Mouse (Mus musculus) MEL (cell line): ENCODE measurements at regions not wholly inside any gene's neighbourhood (a gene's known extent, or its start where the extent isn't known, plus 50 kb on each side); places are given as distances from the start of the nearest gene placed in this dataset.
A peak's percentile ranks its signal among the peaks of the same experiment; 100 is the strongest.

ENCODE experiments used
- DNase-seq: peaks from one replicate; pipeline ENCODE4 v3.0.0; 2011; ENCODE audit warnings: low read depth, low spot score
- H3K27ac ChIP-seq: 2 replicates; pipeline ENCODE4 v1.5.1; 2012; ENCODE audit warnings: low read depth, mild to moderate bottlenecking, control low read depth, low read length, moderate library complexity; ENCODE audit not compliant: control insufficient read depth
- H3K27me3 ChIP-seq, 2 experiments: fragments of 150-350 bp in 1 of 2; sonication (generic) in 1 of 2; 2 replicates each; pipeline ENCODE4 v1.6.1; 2012; ENCODE audit warnings: low read length in 2 of 2, mild to moderate bottlenecking in 2 of 2, improper control_type of control experiment in 1 of 2, moderate library complexity in 1 of 2; ENCODE audit not compliant: insufficient read depth in 2 of 2, control insufficient read depth in 1 of 2
- H3K36me3 ChIP-seq, 2 experiments: 2 replicates each; pipeline ENCODE4 v1.6.1; 2012 to 2014; ENCODE audit warnings: low read length in 2 of 2, improper control_type of control experiment in 1 of 2, inconsistent platforms in 1 of 2, mild to moderate bottlenecking in 1 of 2; ENCODE audit not compliant: insufficient read depth in 2 of 2, control insufficient read depth in 1 of 2
- H3K4me1 ChIP-seq, 2 experiments: fragments of 150-350 bp in 1 of 2; sonication (generic) in 1 of 2; 2 replicates each; pipeline ENCODE4 v1.6.1; 2012; ENCODE audit warnings: low read length in 2 of 2, improper control_type of control experiment in 1 of 2, mild to moderate bottlenecking in 1 of 2; ENCODE audit not compliant: insufficient read depth in 2 of 2, control insufficient read depth in 1 of 2
- H3K4me3 ChIP-seq, 2 experiments: fragments of 150-350 bp in 1 of 2; sonication (generic) in 1 of 2; 2 replicates each; pipeline ENCODE4 v1.5.1; 2012; ENCODE audit warnings: low read depth in 2 of 2, low read length in 2 of 2, mild to moderate bottlenecking in 2 of 2, moderate library complexity in 2 of 2, control low read depth in 1 of 2, improper control_type of control experiment in 1 of 2; ENCODE audit not compliant: control insufficient read depth in 1 of 2, insufficient read depth in 1 of 2
- H3K79me2 ChIP-seq: 2 replicates; pipeline ENCODE4 v1.6.1; 2012; ENCODE audit warnings: mild to moderate bottlenecking, low read length, moderate library complexity; ENCODE audit not compliant: control insufficient read depth, poor library complexity, insufficient read depth
- H3K9ac ChIP-seq: 2 replicates; pipeline ENCODE4 v1.6.1; 2012; ENCODE audit warnings: low read depth, mild to moderate bottlenecking, control low read depth, low read length, moderate library complexity; ENCODE audit not compliant: control insufficient read depth, poor library complexity, severe bottlenecking
- H3K9me3 ChIP-seq: fragments of 150-350 bp; sonication (generic); replicated peaks from 2 replicates; pipeline ENCODE4 v1.6.1; 2012; ENCODE audit warnings: mild to moderate bottlenecking, low read length, improper control_type of control experiment, moderate library complexity; ENCODE audit not compliant: insufficient read depth
- BHLHE40 ChIP-seq: IDR thresholded peaks from 2 replicates; pipeline ENCODE4 v1.6.1; 2012; ENCODE audit warnings: low read depth, mild to moderate bottlenecking, inconsistent platforms, low read length, improper control_type of control experiment, borderline replicate concordance
- CHD1 ChIP-seq: IDR thresholded peaks from 2 replicates; pipeline ENCODE4 v1.6.1; 2012; ENCODE audit warnings: low read depth, mild to moderate bottlenecking, inconsistent platforms, low read length, improper control_type of control experiment
- CHD2 ChIP-seq: IDR thresholded peaks from 2 replicates; pipeline ENCODE4 v1.6.1; 2011; ENCODE audit warnings: low read length, improper control_type of control experiment
- E2F4 ChIP-seq: IDR thresholded peaks from 2 replicates; pipeline ENCODE4 v1.6.1; 2011; ENCODE audit warnings: low read depth, low read length, improper control_type of control experiment, borderline replicate concordance
- ELF1 ChIP-seq: IDR thresholded peaks from 2 replicates; pipeline ENCODE4 v1.6.1; 2014; ENCODE audit warnings: low read depth, mild to moderate bottlenecking, inconsistent platforms, low read length, improper control_type of control experiment, moderate library complexity
- EP300 ChIP-seq, 2 experiments: IDR thresholded peaks; 2 replicates each; pipeline ENCODE4 v1.6.1; 2011; ENCODE audit warnings: improper control_type of control experiment in 2 of 2, low read length in 2 of 2, low read depth in 1 of 2, mild to moderate bottlenecking in 1 of 2
- ETS1 ChIP-seq: IDR thresholded peaks from 2 replicates; pipeline ENCODE4 v1.6.1; 2012; ENCODE audit warnings: low read depth, mild to moderate bottlenecking, inconsistent platforms, low read length, improper control_type of control experiment, moderate library complexity
- GABPA ChIP-seq: IDR thresholded peaks from 2 replicates; pipeline ENCODE4 v1.6.1; 2012; ENCODE audit warnings: low read depth, mild to moderate bottlenecking, inconsistent platforms, low read length, improper control_type of control experiment, moderate library complexity
- GATA1 ChIP-seq: IDR thresholded peaks from 2 replicates; pipeline ENCODE4 v1.6.1; 2011; ENCODE audit warnings: low read depth, low read length, improper control_type of control experiment
- HCFC1 ChIP-seq: IDR thresholded peaks from 2 replicates; pipeline ENCODE4 v1.6.1; 2012; ENCODE audit warnings: low read depth, mild to moderate bottlenecking, inconsistent platforms, low read length, improper control_type of control experiment, moderate library complexity
- JUND ChIP-seq: IDR thresholded peaks from 2 replicates; pipeline ENCODE4 v1.6.1; 2011; ENCODE audit warnings: low read depth, mild to moderate bottlenecking, improper control_type of control experiment, low read length
- KAT2A ChIP-seq: conservative IDR thresholded peaks from 2 replicates; pipeline ENCODE4 v1.6.1; 2012; ENCODE audit warnings: low read depth, low read length, improper control_type of control experiment, inconsistent platforms
- MAFK ChIP-seq: IDR thresholded peaks from 2 replicates; pipeline ENCODE4 v1.6.1; 2011; ENCODE audit warnings: low read depth, mild to moderate bottlenecking, low read length, improper control_type of control experiment, borderline replicate concordance
- MAX ChIP-seq: IDR thresholded peaks from 2 replicates; pipeline ENCODE4 v1.6.1; 2011; ENCODE audit warnings: low read length, improper control_type of control experiment
- MAZ ChIP-seq: IDR thresholded peaks from 2 replicates; pipeline ENCODE4 v1.6.1; 2012; ENCODE audit warnings: low read depth, mild to moderate bottlenecking, inconsistent platforms, low read length, improper control_type of control experiment
- MEF2A ChIP-seq: IDR thresholded peaks from 2 replicates; pipeline ENCODE4 v1.6.1; 2014; ENCODE audit warnings: low read depth, mild to moderate bottlenecking, inconsistent platforms, low read length, improper control_type of control experiment; ENCODE audit not compliant: poor library complexity, insufficient replicate concordance, severe bottlenecking; ENCODE audit errors: extremely low read depth
- MXI1 ChIP-seq: IDR thresholded peaks from 2 replicates; pipeline ENCODE4 v1.6.1; 2011; ENCODE audit warnings: mild to moderate bottlenecking, low read depth, low read length, improper control_type of control experiment
- MYB ChIP-seq: IDR thresholded peaks from 2 replicates; pipeline ENCODE4 v1.6.1; 2011; ENCODE audit warnings: mild to moderate bottlenecking, low read depth, low read length, improper control_type of control experiment
- MYC ChIP-seq: IDR thresholded peaks from 2 replicates; pipeline ENCODE4 v1.6.1; 2011; ENCODE audit warnings: low read depth, mild to moderate bottlenecking, low read length, improper control_type of control experiment, moderate library complexity
- NELFE ChIP-seq: IDR thresholded peaks from 2 replicates; pipeline ENCODE4 v1.6.1; 2011; ENCODE audit warnings: low read depth, low read length, improper control_type of control experiment
- NRF1 ChIP-seq: IDR thresholded peaks from 2 replicates; pipeline ENCODE4 v1.6.1; 2014; ENCODE audit warnings: low read depth, mild to moderate bottlenecking, inconsistent platforms, low read length, improper control_type of control experiment, moderate library complexity; ENCODE audit not compliant: poor library complexity, insufficient read depth, severe bottlenecking
- POLR2A ChIP-seq, 2 experiments: IDR thresholded peaks; 2 replicates each; pipeline ENCODE4 v1.6.1; 2011 to 2012; ENCODE audit warnings: low read length in 2 of 2, mild to moderate bottlenecking in 2 of 2, control low read depth in 1 of 2, improper control_type of control experiment in 1 of 2, low read depth in 1 of 2, moderate library complexity in 1 of 2; ENCODE audit not compliant: control insufficient read depth in 1 of 2, insufficient read depth in 1 of 2, poor library complexity in 1 of 2
- POLR2AphosphoS2 ChIP-seq: IDR thresholded peaks from 2 replicates; pipeline ENCODE4 v1.6.1; 2011; ENCODE audit warnings: low read length, improper control_type of control experiment
- POLR2AphosphoS5 ChIP-seq: IDR thresholded peaks from 2 replicates; pipeline ENCODE4 v1.6.1; 2012; ENCODE audit warnings: low read depth, borderline replicate concordance, mild to moderate bottlenecking, inconsistent platforms, low read length, moderate library complexity, mixed read lengths
- RAD21 ChIP-seq: IDR thresholded peaks from 2 replicates; pipeline ENCODE4 v1.6.1; 2011; ENCODE audit warnings: mild to moderate bottlenecking, low read depth, low read length, improper control_type of control experiment
- RCOR1 ChIP-seq: IDR thresholded peaks from 2 replicates; pipeline ENCODE4 v1.6.1; 2012; ENCODE audit warnings: low read depth, mild to moderate bottlenecking, inconsistent platforms, low read length, improper control_type of control experiment
- SIN3A ChIP-seq: IDR thresholded peaks from 2 replicates; pipeline ENCODE4 v1.6.1; 2012; ENCODE audit warnings: low read length, improper control_type of control experiment, inconsistent platforms
- SMC3 ChIP-seq: IDR thresholded peaks from 2 replicates; pipeline ENCODE4 v1.6.1; 2011; ENCODE audit warnings: low read depth, low read length, improper control_type of control experiment
- TAL1 ChIP-seq: IDR thresholded peaks from 2 replicates; pipeline ENCODE4 v1.6.1; 2012; ENCODE audit warnings: mild to moderate bottlenecking, inconsistent platforms, low read length, moderate library complexity, mixed read lengths
- TBP ChIP-seq: IDR thresholded peaks from 2 replicates; pipeline ENCODE4 v1.8.0; 2011; ENCODE audit warnings: low read depth, low read length, improper control_type of control experiment
- TCF12 ChIP-seq: IDR thresholded peaks from 2 replicates; pipeline ENCODE4 v1.6.1; 2014; ENCODE audit warnings: low read depth, mild to moderate bottlenecking, inconsistent platforms, low read length, improper control_type of control experiment, moderate library complexity
- UBTF ChIP-seq: IDR thresholded peaks from 2 replicates; pipeline ENCODE4 v1.6.1; 2012; ENCODE audit warnings: low read depth, mild to moderate bottlenecking, inconsistent platforms, low read length, improper control_type of control experiment, moderate library complexity, borderline replicate concordance; ENCODE audit not compliant: insufficient read depth
- USF1 ChIP-seq: IDR thresholded peaks from 2 replicates; pipeline ENCODE4 v1.6.1; 2014; ENCODE audit warnings: low read depth, mild to moderate bottlenecking, inconsistent platforms, low read length, improper control_type of control experiment, moderate library complexity
- USF2 ChIP-seq, 2 experiments: IDR thresholded peaks; 2 replicates each; pipeline ENCODE4 v1.6.1; 2011 to 2012; ENCODE audit warnings: improper control_type of control experiment in 2 of 2, low read length in 2 of 2, borderline replicate concordance in 1 of 2, inconsistent platforms in 1 of 2, low read depth in 1 of 2, mild to moderate bottlenecking in 1 of 2; ENCODE audit not compliant: insufficient read depth in 1 of 2
- ZC3H11A ChIP-seq: IDR thresholded peaks from 2 replicates; pipeline ENCODE4 v1.6.1; 2012; ENCODE audit warnings: low read depth, mild to moderate bottlenecking, inconsistent platforms, low read length, improper control_type of control experiment
- ZKSCAN1 ChIP-seq: IDR thresholded peaks from 2 replicates; pipeline ENCODE4 v1.6.1; 2012; ENCODE audit warnings: low read depth, mild to moderate bottlenecking, inconsistent platforms, low read length, improper control_type of control experiment, moderate library complexity
- ZMIZ1 ChIP-seq: IDR thresholded peaks from 2 replicates; pipeline ENCODE4 v1.6.1; 2012; ENCODE audit warnings: low read depth, mild to moderate bottlenecking, inconsistent platforms, low read length, improper control_type of control experiment, moderate library complexity
- ZNF384 ChIP-seq: IDR thresholded peaks from 2 replicates; pipeline ENCODE4 v1.6.1; 2012; ENCODE audit warnings: low read depth, mild to moderate bottlenecking, inconsistent platforms, low read length, improper control_type of control experiment

DNA sequence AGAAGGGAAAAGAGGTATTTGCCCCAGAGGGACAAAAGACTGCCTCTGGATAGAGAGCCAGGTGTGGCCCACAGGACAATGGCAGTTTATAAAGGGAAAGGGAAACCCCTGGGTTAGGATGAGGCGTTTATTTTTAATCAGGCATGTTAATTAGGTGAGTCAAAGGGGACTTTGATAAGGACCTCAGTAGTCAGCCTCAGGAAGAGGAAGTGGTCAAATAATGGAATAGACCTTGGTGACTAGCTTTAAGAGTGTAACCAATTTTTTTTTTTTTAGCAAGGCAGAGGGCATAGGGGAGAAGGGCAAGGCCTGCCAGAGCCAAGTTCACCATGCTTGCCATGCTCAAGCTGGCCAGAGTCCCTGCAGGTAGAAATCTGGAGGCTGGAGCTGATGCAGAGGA lies 95.2 kb downstream of the Duxbl3 start:
- Histone ChIP-seq H3K4me1 (peaks cover 0 to 13% of the 10 kb centered on the region in 2 experiments; a peak in 3 of 4 replicates), H3K4me3 (no peak overlapping the region), H3K9me3 (no peaks in the 10 kb centered on the region), H3K27ac (0 out of 2 replicates have a peak overlapping the region, but pooled peaks have one; percentile 13), H3K36me3 (peaks cover 0 to 12% of the 10 kb centered on the region in 2 experiments; a peak in 2 of 4 replicates), H3K9ac (no peak overlapping the region), H3K27me3 (no peaks in the 10 kb centered on the region), H3K79me2 (no peaks in the 10 kb centered on the region)
- peak; percentile 75 for DNase-seq
- TF ChIP-seq EP300 (IDR thresholded peaks at IDR 0.05; ENCODE audit: low read depth in 1 of 2, low read length in 2 of 2): peak; percentile 69 to 86
- TF ChIP-seq RAD21: no peak
- no peak for TF ChIP-seq USF1
- no peak for TF ChIP-seq MXI1
- TF ChIP-seq POLR2A (IDR thresholded peaks at IDR 0.05; ENCODE audit: control insufficient read depth in 1 of 2, insufficient read depth in 1 of 2, low read depth in 1 of 2, low read length in 2 of 2, poor library complexity in 1 of 2): no peak
- TF ChIP-seq TAL1: no peak
- TF ChIP-seq ELF1: 0 out of 2 replicates have a peak, but pooled peaks have one; percentile 20
- no peak for TF ChIP-seq MYB
- TF ChIP-seq CHD1: no peak
- no peak for TF ChIP-seq NELFE
- TF ChIP-seq POLR2AphosphoS2: no peak
- no peak for TF ChIP-seq KAT2A
- peak; percentile 79 for TF ChIP-seq GATA1
- no peak for TF ChIP-seq BHLHE40
- TF ChIP-seq NRF1: no peak
- TF ChIP-seq USF2 (IDR thresholded peaks at IDR 0.05; ENCODE audit: borderline replicate concordance in 1 of 2, insufficient read depth in 1 of 2, low read depth in 1 of 2, low read length in 2 of 2): no peak
- no peak for TF ChIP-seq MYC
- TF ChIP-seq ZC3H11A: no peak
- no peak for TF ChIP-seq ZKSCAN1
- TF ChIP-seq RCOR1: 0 out of 2 replicates have a peak, but pooled peaks have one; percentile 26
- no peak for TF ChIP-seq HCFC1
- no peak for TF ChIP-seq E2F4
- peak; percentile 48; the same call in 1 of the 2 replicates for TF ChIP-seq ETS1
- TF ChIP-seq POLR2AphosphoS5: no peak
- TF ChIP-seq ZMIZ1: no peak
- no peak for TF ChIP-seq MAX
- no peak for TF ChIP-seq CHD2
- TF ChIP-seq JUND: 0 out of 2 replicates have a peak, but pooled peaks have one; percentile 41
- TF ChIP-seq UBTF: no peak
- no peak for TF ChIP-seq MAZ
- no peak for TF ChIP-seq TCF12
- TF ChIP-seq MAFK: no peak
- TF ChIP-seq MEF2A: no peak
- TF ChIP-seq GABPA: no peak
- no peak for TF ChIP-seq TBP
- TF ChIP-seq SMC3: no peak
- peak; percentile 93 for TF ChIP-seq ZNF384
- TF ChIP-seq SIN3A: no peak
